Mouse (Mus musculus): Measurements from ENCODE around the gene Serf2. TPM values are rescaled to one million over a fixed set of nuclear protein-coding genes. Genes with fewer than 3 reads are reported as not detected.

Gene Serf2
- 100 to 1,000 TPM; 285 to 301 TPM for total RNA-seq (2021)
- long read RNA-seq, experiment 1, transcript Serf2-203 (2 exons, 3,105 nt), result minor isoform, 10 of 451 reads
- long read RNA-seq, experiment 1, transcript Serf2-201 (3 exons, 525 nt), result minor isoform, 14 of 451 reads
- long read RNA-seq, experiment 1, transcript Serf2-204 (3 exons, 3,056 nt), result major isoform, 394 of 451 reads
- long read RNA-seq, experiment 1, partial matches to known transcripts, result 12 of 451 reads
- long read RNA-seq, experiment 1, other reads (novel, unspliced or antisense), result 20 of 451 reads
- long read RNA-seq, experiment 2, transcript Serf2-204 (3 exons, 3,056 nt), result major isoform, 301 of 370 reads
- long read RNA-seq, experiment 2, transcript Serf2-201 (3 exons, 525 nt), result minor isoform, 8 of 370 reads
- long read RNA-seq, experiment 2, transcript Serf2-203 (2 exons, 3,105 nt), result minor isoform, 17 of 370 reads
- long read RNA-seq, experiment 2, partial matches to known transcripts, result 8 of 370 reads
- long read RNA-seq, experiment 2, other reads (novel, unspliced or antisense), result 35 of 370 reads

GRCm38 (mm10) chr2:121448739-121449535 is at the start of gene Serf2:
Gene Serf2 (plus strand): TSS chr2:121449195.
- peak; percentile 98 to 99 for DNase-seq (ENCODE audit: low spot score in 2 of 2)

GRCm38 (mm10) chr2:121403296-121403695 is 45.7 kb upstream of the Serf2 start:
- no peak for DNase-seq (ENCODE audit: low spot score in 2 of 2)

DNA sequence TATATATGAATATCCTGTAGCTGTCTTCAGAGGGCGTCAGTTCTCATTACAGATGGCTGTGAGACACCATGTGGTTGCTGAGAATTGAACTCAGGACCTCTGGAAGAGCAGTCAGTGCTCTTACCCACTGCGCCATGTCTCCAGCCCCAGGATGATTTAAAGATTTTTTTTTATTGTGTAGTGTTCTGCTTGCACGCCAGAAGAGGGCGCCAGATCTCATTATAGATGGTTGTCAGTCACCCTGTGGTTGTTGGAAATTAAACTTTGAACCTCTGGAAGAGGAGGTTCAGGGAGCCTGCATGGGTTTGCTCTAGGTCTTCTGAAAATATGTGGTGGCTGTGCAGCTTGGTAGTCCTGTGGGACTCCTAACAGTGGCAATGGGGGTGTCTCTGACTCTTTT is 40.8 kb upstream of the Serf2 start:
- DNase-seq (ENCODE audit: low spot score in 2 of 2), result peak in 1 of 2 experiments; percentile 8

DNA sequence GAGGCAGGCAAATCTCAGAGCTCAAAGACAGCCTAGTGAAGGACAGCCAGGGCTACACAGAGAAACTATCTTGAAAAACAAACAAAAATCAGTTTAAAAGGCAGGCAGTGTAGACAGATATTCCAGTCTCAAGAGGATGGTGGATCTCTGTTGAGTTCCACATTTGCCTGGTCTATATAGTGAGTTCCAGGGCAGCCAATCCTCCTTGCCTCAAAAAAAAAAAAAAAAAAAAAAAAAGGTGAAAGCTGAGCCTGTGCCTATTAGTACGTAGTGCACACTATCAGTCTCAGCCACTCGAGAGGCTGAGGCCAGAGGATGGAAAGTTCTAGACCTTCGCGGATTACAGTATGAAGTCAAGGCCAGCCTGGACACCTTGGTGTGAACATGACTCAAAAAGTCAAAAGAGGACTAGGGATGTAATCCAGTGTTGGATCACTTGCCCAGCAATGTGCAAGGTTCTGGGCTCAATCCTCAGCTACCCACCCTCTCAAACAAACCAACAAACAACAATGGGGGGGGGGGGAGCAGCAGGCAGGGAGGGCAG is 36.1 kb upstream of the Serf2 start:
- peak; percentile 3 to 4 for DNase-seq (ENCODE audit: low spot score in 2 of 2)

DNA sequence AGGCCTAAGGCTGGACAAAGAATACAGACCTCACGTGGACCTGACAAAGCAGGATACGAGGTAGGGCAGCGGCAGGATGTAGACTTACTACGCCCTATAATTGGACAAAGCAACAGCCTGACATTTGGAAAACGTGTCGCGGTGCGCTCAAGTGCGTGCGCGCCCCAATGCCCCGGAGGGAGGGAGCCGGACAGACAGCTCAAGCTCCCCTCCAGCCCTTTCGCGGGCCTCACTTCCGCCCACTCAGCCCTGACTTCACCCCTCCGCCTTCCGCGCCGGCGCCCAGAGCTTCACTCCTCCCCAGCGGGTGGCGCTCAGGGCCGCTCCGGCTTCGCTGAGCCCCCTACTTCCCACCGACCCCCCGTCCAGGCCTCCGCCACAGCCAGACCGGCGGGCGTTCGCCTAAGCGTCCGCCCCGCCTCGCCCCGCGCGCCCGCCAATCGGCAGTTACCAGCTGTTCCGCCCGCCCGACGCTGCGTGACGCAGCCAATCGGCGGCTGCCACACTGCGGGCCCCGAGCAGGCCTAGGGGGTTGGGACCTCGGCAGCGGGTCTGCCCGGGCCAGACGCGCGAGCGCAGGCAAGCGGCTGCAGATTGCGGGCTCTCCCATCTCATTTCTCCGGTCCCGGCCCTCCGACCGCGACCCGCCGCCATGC is 35.5 kb upstream of the Serf2 start, which contains the start of the genes Pdia3 and Catsper2:
TSS of gene Pdia3 (plus strand) at position 389 of the 656 bp plus-strand sequence.
TSS of gene Catsper2 (minus strand) at position 406 of the 656 bp plus-strand sequence.
- peak; percentile 93 for DNase-seq (ENCODE audit: low spot score in 2 of 2)

GRCm38 (mm10) chr2:121414139-121414685 is 34.8 kb upstream of the Serf2 start:
- no peak for DNase-seq (ENCODE audit: low spot score in 2 of 2)

DNA sequence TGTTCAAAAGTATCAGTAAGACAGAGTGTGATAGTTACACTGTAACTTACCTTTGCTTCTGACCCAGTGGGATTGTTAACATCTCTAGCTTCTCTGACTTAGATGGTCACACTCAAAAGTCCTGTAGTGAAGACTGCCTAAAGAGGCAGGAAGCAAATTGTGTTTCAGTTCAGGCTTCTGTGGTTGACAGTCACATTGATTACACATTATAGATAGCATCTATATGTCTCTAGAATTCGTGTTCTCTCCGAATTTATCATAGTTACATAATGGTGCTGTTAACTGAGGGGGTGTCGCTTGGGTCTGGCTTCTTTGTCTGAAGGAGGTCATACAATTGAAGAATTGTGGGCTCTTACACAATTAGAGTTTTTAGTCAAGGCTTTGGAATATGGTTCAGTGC is 33.9 kb upstream of the Serf2 start:
- no peak for DNase-seq (ENCODE audit: low spot score in 2 of 2)

DNA sequence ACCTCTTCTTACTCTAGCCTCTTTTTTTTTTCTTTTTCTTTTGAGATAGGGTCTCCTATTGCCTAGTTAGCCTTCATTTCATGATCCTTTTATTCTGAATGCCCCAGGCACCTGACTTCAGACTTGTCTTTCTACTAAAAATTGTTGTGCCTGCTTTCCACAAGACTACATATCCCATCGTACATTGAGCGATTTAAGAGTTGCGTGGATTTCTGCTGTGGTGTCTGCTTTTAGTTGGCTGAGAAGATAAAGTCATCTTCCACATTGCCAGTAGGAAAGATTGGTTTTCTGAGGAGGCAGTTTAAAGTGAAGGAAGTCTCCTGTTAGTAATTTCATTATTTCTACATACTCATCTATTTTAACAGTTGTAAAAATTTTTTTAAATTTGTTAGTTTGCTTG is 33.4 kb upstream of the Serf2 start:
- no peak for DNase-seq (ENCODE audit: low spot score in 2 of 2)

DNA sequence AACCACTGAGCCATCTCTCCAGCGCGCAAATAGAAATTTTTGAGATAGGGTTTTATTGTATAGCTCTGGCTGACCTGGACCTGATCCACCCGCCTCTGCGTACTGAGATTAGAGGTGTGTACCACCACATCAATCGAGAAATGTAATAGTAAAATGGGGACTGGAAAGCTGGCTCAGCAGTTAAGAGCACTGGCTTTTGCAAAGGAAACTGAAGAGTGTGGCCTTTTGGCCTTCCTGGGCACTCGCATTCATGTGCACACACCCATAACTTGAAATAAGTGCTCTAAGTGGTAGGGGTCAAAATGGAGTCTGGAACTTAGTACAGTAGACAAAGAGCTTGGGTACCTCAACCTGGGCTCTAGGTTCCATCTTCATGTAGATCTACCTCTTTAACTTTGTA is 32.6 kb upstream of the Serf2 start:
- no peak for DNase-seq (ENCODE audit: low spot score in 2 of 2)

DNA sequence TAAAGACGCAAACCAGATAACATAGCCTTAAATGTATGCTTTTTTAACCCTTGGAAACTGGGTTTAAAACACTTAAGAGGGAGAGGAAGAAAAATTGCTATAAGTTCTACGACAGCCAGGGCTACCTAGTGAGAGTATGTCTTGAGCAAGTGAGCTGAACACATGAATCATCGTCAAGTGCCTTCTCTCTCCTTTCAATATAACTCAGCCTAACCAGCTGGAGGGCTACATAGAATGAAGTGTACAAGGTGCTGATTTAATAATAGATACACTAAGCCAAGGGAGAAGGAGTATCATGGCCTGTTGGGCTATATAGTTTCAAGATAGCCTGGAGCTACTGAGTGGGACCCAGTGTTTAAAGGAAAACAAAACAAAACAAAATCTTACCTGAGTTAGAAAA is 30.5 kb upstream of the Serf2 start:
- no peak for DNase-seq (ENCODE audit: low spot score in 2 of 2)

DNA sequence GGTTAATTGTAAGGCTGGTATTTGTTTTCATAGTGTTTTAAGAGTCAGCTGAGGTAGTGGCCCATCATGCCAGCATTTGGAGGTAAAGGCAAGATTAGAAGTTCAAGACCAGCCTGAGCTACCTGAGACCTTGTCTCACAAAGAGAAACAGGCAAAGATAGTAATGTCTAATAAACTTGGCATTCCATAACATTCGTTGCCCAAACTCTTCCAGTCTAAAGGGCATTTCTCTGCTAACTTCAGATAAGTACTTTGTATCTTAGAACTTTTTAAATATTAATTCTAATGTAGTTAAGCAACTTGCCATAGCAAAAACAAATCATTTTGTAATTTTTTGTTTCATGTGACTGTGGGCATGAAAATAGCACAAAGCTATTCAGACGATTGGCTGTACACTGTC is 25.8 kb upstream of the Serf2 start:
- no peak for DNase-seq (ENCODE audit: low spot score in 2 of 2)

DNA sequence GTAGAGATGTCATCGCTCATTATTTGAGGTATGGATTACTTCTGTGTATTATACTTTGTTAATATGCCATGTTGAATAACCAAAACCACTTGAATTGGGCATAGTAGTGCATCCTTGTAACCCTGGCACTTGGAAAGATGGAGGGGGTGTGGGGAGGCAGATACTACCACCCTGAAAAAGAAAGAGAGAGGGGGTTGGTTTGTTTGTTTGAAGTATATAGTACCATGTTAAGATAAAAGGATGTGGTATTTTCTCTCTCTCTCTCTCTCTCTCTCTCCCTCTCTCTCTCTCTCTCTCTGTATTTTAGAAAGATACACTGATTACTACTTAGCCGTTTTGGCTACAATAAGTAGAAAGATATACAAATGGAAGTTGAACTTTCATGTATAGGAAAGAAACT is 23.1 kb upstream of the Serf2 start:
- no peak for DNase-seq (ENCODE audit: low spot score in 2 of 2)

DNA sequence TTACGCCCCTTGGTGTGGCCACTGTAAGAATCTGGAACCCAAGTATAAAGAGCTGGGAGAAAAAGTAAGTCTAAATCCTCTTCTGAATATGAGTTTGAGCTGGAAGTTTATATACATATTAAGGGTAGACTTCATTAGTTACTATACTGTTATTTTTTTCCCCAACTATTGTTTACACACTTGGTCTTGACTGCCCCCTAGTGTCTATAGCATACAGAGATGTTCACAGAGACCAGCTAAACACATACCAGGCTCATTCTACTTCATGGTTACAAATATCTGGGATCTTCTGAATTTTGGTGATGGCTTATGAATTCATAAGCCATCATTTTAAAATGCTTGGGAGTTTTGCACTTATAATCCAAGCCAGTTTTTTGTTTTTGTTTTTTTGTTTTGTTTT is 14.1 kb upstream of the Serf2 start:
- DNase-seq (ENCODE audit: low spot score in 2 of 2), result no peak

GRCm38 (mm10) chr2:121439746-121440145 is 9.2 kb upstream of the Serf2 start:
- no peak for DNase-seq (ENCODE audit: low spot score in 2 of 2)

- no peak for DNase-seq (ENCODE audit: low spot score in 2 of 2)
Observed at GRCm38 (mm10) chr2:121440834-121441605, 8.0 kb upstream of the Serf2 start.

- DNase-seq (ENCODE audit: low spot score in 2 of 2), result no peak
Observed at GRCm38 (mm10) chr2:121441800-121442199, 7.2 kb upstream of the Serf2 start.

DNA sequence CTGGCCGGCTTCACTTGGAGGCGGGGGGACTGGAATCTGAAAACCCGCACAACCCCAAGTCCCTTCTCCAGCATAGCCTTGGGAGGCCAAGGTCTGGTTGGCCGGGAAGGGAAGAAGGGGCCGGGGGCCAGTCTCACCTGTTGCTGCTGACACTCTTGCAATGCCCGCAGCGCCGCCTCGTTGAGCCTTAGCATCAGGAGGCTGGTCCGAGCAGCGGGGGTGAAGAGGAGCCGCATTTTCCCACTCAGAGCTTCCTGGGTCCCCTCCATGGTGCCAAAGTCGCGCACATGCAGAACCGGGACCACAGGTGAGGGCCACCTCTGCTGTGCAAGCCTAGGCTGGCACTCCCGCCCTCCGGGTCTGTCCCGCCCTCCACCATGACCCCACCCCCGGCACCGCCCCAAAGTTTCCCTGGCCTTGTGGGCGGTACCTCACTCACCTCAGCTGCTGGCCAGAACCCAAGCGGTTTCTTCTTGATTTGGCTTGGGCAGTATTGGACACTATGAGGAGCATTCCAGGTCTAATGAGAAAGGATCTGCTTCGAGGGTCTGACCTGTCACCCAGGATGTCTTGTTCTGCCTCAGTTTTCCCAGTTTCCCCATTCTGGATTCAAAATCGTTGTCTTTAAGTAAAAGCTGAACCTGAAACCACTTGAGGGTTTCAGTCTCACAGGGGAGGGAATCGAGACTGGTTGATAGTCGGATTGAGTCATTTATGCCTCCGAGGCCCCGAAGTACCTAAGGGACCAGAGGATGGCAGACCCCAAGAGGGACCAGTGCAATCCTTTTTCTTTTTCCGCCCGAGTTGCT is 6.5 kb upstream of the Serf2 start:
- DNase-seq (ENCODE audit: low spot score in 2 of 2), result peak in 1 of 2 experiments; percentile 55

DNA sequence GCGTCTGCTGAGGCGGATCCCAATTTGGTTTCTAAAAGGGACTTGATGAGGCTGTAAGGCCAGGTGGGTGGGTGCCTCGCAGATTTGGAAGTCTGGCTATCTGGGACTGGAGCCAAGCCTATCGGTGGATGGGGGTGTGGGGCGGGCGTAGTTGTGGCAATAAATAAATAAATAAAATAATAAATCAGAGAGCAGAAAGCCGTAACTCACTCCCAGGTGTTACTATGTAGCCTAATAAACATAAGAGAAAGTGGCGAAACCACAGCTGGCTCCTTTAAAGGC is 6.0 kb upstream of the Serf2 start:
- no peak for DNase-seq (ENCODE audit: low spot score in 2 of 2)

DNA sequence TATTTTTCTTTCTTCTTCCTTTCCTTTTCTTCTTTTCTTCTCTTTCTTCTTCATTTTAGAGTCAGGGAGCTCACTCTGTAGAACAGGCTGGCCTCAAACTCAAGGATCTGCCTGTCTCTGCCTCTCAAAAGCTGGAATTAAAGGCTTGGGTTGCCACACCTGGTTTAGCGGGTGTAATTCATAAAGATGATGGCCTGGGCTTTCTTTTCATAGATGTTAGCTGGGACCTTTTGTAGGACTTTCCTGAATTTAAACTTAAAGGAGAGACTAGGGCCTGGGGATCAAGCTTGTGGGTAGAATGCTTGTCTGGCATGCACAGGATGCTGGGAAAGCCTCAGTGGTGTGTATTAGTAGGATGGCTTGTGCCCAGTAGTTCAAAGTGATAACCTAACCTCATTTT is 4.8 kb upstream of the Serf2 start, which contains the start of gene Ell3:
TSS of gene Ell3 (minus strand) at position 101 of the 400 bp plus-strand sequence.
- DNase-seq (ENCODE audit: low spot score in 2 of 2), result no peak
